Mouse (Mus musculus): ENCODE data around the gene Runx3. TPM values are rescaled to one million over a fixed set of nuclear protein-coding genes. Genes with fewer than 3 reads are reported as not detected.

The Runx3 gene
- polyA plus RNA-seq, 1 experiment from 2014 or later = not detected

DNA sequence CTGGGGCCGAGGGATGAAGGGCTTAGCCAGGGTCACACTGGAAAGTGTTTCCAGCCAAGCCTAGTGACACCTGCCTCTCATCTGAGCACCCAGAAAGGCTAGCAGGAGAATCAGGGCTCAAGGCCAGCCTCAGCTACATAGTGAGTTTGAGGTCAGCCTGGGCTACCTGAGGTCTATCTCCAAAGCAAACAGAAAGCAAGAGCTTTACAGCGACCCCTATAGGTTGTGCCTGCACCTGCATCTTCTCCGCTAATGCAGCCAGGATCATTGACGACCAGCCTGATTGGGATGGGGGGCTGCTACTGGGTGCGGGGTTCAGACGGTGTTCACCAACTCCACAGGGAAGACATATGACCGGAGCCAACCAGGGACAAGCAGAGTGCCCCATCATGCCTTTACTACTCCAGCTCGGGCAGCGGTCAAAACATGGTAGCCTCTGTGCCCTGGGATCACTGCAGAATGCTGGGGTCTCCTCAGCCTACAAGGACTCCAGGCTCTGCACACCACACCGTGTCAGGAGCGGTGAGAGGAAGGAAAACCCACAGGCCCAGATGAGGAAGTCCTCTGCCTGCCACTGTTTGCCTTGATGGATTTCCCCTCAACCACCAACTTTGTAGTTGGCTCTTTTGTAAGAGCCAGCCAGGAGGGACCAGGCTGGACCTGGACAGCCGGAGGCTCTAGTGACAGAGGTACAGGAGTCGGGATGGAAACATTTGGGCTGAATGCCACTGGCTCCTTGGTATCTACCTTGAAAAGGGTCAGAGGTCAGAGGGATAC lies 35.2 kb upstream of the Runx3 start:
- H3K4me3 ChIP-seq (ENCODE audit: low read length) = no peak overlapping the region
- H3K4me2 ChIP-seq (replicated peaks; ENCODE audit: low read depth, low read length) = no peak overlapping the region
- H3K9ac ChIP-seq (replicated peaks; ENCODE audit: low read length) = no peak overlapping the region
- no peaks in the 10 kb centered on the region for H3K4me1 ChIP-seq (ENCODE audit: insufficient read depth, low read length)
- 70% methylated on average over 13 of the region's 13 CpGs for WGBS
- no peak for ATAC-seq (ENCODE audit: low FRiP score, low TSS enrichment)
- H3K27ac ChIP-seq (ENCODE audit: low read length) = no peak overlapping the region
- H3K9me3 ChIP-seq (ENCODE audit: low read length) = no peaks in the 10 kb centered on the region
- no peaks in the 10 kb centered on the region for H3K36me3 ChIP-seq (ENCODE audit: insufficient read depth, low read length)
- H3K27me3 ChIP-seq (ENCODE audit: insufficient read depth, low read length) = no peaks in the 10 kb centered on the region

DNA sequence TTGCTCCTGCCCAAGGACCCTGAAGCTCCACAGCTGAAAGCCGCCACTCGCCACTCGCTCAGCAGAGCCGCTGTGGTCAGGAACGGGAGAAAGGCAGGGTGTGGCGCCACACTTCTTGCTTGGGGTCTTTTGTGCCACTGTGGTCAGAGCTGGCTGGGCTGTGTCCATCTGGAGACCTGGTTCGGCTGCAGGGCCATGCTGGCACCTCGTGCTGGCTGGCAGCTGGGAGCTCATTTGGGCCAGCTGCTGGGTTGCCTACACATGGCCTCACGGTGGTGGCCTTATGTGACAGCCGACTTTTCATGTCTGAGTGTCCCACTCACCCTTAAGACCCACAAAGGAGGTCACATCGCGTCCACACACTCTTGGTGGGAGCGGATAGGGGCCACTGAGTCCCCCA lies 29.8 kb upstream of the Runx3 start:
- no peaks in the 10 kb centered on the region for H3K9me3 ChIP-seq (ENCODE audit: low read length)
- H3K4me1 ChIP-seq (ENCODE audit: insufficient read depth, low read length) = no peaks in the 10 kb centered on the region
- no peak overlapping the region for H3K4me2 ChIP-seq (replicated peaks; ENCODE audit: low read depth, low read length)
- no peaks in the 10 kb centered on the region for H3K36me3 ChIP-seq (ENCODE audit: insufficient read depth, low read length)
- H3K27ac ChIP-seq (ENCODE audit: low read length) = no peak overlapping the region
- H3K9ac ChIP-seq (replicated peaks; ENCODE audit: low read length) = no peak overlapping the region
- no peaks in the 10 kb centered on the region for H3K27me3 ChIP-seq (ENCODE audit: insufficient read depth, low read length)
- H3K4me3 ChIP-seq (ENCODE audit: low read length) = no peak overlapping the region
- no peak for ATAC-seq (ENCODE audit: low FRiP score, low TSS enrichment)
- WGBS = 72% methylated on average over 13 of the region's 13 CpGs

DNA sequence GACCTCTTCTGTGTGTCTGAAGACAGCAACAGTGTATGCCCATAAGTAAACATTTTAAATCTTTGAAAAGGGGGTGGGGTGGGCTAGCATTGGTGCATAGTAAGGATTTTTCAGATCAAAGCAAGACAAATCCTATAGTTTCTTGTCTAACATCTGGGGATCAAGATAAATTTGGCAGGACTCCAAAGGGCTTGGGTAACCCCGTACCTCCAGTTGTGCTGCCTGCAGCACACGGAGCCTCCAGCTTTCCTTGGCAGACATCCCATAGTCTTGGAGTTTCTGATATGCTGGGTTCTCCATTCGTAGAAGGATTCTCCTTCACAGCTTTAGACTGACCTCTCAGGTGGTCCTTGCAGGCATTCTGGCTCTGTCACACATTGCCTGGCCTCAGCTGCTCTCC lies 27.6 kb upstream of the Runx3 start:
- Histone ChIP-seq H3K27me3 (ENCODE audit: insufficient read depth, low read length) (no peaks in the 10 kb centered on the region), H3K27ac (ENCODE audit: low read length) (no peak overlapping the region), H3K4me3 (ENCODE audit: low read length) (no peak overlapping the region), H3K4me2 (replicated peaks; ENCODE audit: low read depth, low read length) (no peak overlapping the region), H3K36me3 (ENCODE audit: insufficient read depth, low read length) (no peaks in the 10 kb centered on the region), H3K9me3 (ENCODE audit: low read length) (no peaks in the 10 kb centered on the region), H3K9ac (replicated peaks; ENCODE audit: low read length) (no peak overlapping the region), H3K4me1 (ENCODE audit: insufficient read depth, low read length) (no peaks in the 10 kb centered on the region)
- WGBS = 42% methylated on average over 3 of the region's 3 CpGs
- no peak for ATAC-seq (ENCODE audit: low FRiP score, low TSS enrichment)

DNA sequence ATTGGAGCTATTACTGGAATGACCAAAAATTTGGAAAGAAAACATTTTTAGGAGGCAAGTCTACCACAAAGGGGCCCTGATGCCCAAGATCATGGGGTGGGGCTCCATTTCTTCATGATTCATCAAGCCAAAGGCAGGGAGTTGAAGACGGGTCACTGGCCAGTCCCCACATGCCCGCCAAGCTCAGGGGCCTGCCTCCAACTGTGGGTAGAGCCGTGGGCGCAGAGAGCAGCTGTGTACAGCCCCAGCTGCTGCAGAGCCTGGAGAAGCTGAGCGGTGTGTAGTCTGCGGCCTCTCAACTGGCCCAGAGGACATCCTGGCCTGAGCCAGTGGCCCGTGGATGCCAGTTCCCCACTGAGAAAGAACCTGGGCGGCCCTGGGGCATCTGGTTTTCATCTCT lies 24.8 kb upstream of the Runx3 start:
- no peaks in the 10 kb centered on the region for H3K27me3 ChIP-seq (ENCODE audit: insufficient read depth, low read length)
- no peak overlapping the region for H3K9ac ChIP-seq (replicated peaks; ENCODE audit: low read length)
- H3K36me3 ChIP-seq (ENCODE audit: insufficient read depth, low read length) = no peaks in the 10 kb centered on the region
- no peaks in the 10 kb centered on the region for H3K9me3 ChIP-seq (ENCODE audit: low read length)
- no peak overlapping the region for H3K4me2 ChIP-seq (replicated peaks; ENCODE audit: low read depth, low read length)
- no peaks in the 10 kb centered on the region for H3K4me1 ChIP-seq (ENCODE audit: insufficient read depth, low read length)
- H3K4me3 ChIP-seq (ENCODE audit: low read length) = no peak overlapping the region
- ATAC-seq (ENCODE audit: low FRiP score, low TSS enrichment) = no peak
- WGBS = 75% methylated on average over 8 of the region's 8 CpGs
- no peak overlapping the region for H3K27ac ChIP-seq (ENCODE audit: low read length)

DNA sequence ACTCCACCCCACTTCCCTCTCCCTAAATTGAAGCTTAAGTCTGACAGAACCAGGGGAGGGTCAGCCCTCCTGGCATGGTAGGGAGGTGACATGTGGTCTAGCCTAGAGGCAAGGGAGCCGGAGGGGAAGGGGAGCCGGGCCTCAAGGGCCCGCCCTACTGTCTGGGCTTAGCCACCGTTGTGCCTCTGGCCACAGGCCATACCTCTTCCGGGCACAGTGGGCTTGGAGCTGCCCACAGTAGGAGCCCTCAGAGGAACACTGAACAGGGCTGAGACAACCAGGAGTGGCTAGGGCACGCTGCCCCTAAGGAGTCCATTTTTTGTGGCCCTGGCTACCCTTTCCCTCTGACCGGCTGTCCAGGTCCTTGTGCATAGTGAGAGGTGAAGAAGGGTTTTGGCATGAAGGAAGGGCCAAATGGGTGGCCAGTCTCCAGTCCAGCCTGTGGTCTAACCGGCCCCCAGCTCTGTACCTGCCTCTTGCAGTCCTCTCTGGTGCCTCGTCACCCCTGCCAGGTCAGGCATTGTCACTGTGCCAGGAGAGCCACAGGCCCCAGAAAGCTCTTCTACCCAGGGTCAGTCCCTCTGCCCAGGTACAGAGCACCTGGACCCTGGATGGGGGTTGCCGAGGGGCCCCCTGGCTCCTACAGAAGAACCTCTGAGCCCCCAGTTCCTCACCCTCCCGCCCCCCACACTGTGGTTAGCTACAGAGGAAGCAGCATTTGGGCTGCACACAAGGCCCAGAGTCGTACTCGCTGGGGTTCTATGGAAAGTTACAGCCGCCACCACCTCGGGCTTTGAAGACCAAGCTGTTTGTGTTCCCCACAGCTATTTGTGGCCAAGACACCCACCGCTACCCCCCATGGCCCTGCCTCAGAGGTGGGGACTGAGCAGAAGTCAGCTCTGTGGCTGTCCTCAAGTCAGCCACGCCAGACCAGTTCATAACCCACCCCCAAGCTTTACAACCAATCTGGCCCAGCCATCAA lies 22.3 kb upstream of the Runx3 start:
- no peaks in the 10 kb centered on the region for H3K4me1 ChIP-seq (ENCODE audit: insufficient read depth, low read length)
- no peaks in the 10 kb centered on the region for H3K9me3 ChIP-seq (ENCODE audit: low read length)
- H3K4me3 ChIP-seq (ENCODE audit: low read length) = no peak overlapping the region
- no peak overlapping the region for H3K9ac ChIP-seq (replicated peaks; ENCODE audit: low read length)
- H3K27me3 ChIP-seq (ENCODE audit: insufficient read depth, low read length) = no peaks in the 10 kb centered on the region
- H3K4me2 ChIP-seq (replicated peaks; ENCODE audit: low read depth, low read length) = no peak overlapping the region
- WGBS = 92% methylated on average over 15 of the region's 17 CpGs
- no peak overlapping the region for H3K27ac ChIP-seq (ENCODE audit: low read length)
- ATAC-seq (ENCODE audit: low FRiP score, low TSS enrichment) = no peak
- no peaks in the 10 kb centered on the region for H3K36me3 ChIP-seq (ENCODE audit: insufficient read depth, low read length)

DNA sequence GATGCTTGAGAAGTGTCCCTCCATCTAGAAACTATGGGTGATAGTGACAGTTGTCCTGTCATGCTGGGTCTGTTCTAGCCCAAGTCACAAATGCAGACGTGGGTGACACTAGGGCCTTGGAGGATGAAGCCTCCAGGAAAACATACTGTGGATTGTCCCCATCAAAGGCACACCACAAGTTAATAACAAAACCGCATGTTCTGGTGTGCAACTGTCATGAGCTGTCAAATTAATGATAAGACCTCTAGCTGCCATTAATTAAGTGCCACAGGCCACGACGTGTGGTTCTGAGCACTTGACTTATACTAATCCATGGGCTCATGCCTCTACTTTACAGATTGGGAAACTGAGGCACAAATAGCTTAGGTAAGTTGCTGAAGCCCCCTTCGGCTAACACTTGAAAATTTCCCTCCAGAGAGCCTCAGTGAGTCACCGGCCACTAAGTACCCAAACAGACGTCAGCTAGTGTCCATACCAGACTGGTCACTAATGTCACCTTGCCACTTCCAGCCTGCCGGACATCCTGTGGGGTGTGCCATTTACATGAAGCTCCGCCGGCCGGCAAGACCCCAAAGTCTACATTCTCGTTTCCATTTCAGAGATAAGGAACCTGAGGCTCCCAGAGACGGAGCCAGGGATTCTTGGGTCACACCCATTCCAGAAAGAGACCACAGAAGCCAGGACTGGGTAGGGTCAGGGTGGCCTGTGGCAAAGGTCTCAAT lies 18.3 kb upstream of the Runx3 start:
- Histone ChIP-seq H3K4me1 (ENCODE audit: insufficient read depth, low read length) (no peaks in the 10 kb centered on the region), H3K4me2 (replicated peaks; ENCODE audit: low read depth, low read length) (no peak overlapping the region), H3K27ac (ENCODE audit: low read length) (no peak overlapping the region), H3K9me3 (ENCODE audit: low read length) (no peaks in the 10 kb centered on the region; the same call in 1 of the 2 replicates), H3K27me3 (ENCODE audit: insufficient read depth, low read length) (no peaks in the 10 kb centered on the region), H3K36me3 (ENCODE audit: insufficient read depth, low read length) (no peaks in the 10 kb centered on the region), H3K9ac (replicated peaks; ENCODE audit: low read length) (no peak overlapping the region), H3K4me3 (ENCODE audit: low read length) (no peak overlapping the region)
- 72% methylated on average over 13 of the region's 13 CpGs for WGBS
- no peak for ATAC-seq (ENCODE audit: low FRiP score, low TSS enrichment)

DNA sequence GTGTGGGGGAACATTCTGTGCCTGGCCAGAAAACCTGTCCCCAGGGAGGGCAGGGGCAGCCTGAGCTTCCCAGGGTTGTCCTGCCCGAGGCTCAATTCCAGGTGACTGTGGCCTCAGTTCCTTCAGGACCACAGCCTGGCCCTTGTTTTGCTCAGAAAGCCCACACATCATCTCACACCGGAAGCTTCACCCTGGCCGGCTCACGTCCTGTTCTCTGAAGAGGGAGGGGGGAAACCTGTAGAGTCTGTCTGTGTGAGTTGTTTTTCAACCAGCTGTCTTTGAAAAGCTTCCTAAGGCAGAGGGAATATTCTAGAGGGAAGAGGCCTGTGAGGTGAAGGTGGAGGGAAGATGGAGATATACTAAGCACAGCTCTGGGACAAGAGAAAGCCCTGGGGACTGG lies 17.7 kb upstream of the Runx3 start:
- no peaks in the 10 kb centered on the region for H3K27me3 ChIP-seq (ENCODE audit: insufficient read depth, low read length)
- H3K4me3 ChIP-seq (ENCODE audit: low read length) = no peak overlapping the region
- no peak overlapping the region for H3K9ac ChIP-seq (replicated peaks; ENCODE audit: low read length)
- ATAC-seq (ENCODE audit: low FRiP score, low TSS enrichment) = no peak
- H3K27ac ChIP-seq (ENCODE audit: low read length) = no peak overlapping the region
- no peaks in the 10 kb centered on the region for H3K36me3 ChIP-seq (ENCODE audit: insufficient read depth, low read length)
- H3K9me3 ChIP-seq (ENCODE audit: low read length) = no peaks in the 10 kb centered on the region; the same call in 1 of the 2 replicates
- no peaks in the 10 kb centered on the region for H3K4me1 ChIP-seq (ENCODE audit: insufficient read depth, low read length)
- no peak overlapping the region for H3K4me2 ChIP-seq (replicated peaks; ENCODE audit: low read depth, low read length)
- 35% methylated on average over 4 of the region's 4 CpGs for WGBS

DNA sequence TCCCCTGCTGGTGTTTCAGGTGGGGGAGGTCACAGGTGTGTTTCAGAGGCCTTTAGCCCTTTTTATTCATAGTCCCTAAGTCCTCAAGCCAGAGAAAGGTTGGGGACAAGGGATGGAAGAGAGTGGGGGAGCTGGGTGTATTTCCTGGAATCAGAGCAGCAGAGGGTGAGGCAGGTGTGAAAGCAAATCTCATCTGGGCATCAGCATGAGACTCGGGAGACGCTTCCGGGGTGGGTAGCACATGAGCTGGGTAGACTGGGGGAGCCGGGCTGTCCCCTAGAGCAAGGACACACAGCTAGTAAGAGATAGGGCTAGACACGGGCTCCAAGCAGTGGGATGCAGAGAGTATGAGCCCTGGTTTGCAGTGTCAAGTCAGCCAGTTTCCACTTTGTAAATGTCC lies 16.7 kb upstream of the Runx3 start:
- Histone ChIP-seq H3K4me3 (ENCODE audit: low read length) (no peak overlapping the region), H3K36me3 (ENCODE audit: insufficient read depth, low read length) (no peaks in the 10 kb centered on the region), H3K9me3 (ENCODE audit: low read length) (no peaks in the 10 kb centered on the region; the same call in 1 of the 2 replicates), H3K4me1 (ENCODE audit: insufficient read depth, low read length) (no peaks in the 10 kb centered on the region), H3K9ac (replicated peaks; ENCODE audit: low read length) (no peak overlapping the region), H3K27me3 (ENCODE audit: insufficient read depth, low read length) (no peaks in the 10 kb centered on the region), H3K27ac (ENCODE audit: low read length) (no peak overlapping the region), H3K4me2 (replicated peaks; ENCODE audit: low read depth, low read length) (no peak overlapping the region)
- ATAC-seq (ENCODE audit: low FRiP score, low TSS enrichment) = no peak
- 50% methylated on average over 5 of the region's 5 CpGs for WGBS

DNA sequence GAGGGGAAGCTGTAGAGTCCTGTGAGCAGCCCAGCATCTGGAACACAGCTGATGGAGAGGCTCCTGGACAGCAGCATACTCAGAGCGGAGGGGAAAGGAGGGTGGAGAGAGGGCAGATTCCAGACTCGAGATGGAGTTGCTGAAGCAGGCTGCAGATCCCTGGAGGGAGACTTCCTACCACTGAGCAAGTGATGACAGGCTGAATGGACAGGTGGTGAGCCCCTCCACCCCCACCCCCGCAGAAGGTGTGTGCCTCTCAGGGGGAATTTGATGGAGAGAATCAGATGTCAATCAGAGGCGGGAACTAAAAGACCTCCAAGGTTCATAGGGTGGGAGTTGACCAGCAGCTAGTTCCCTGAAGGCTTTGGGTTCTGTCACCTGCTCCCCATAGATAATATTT lies 13.5 kb upstream of the Runx3 start:
- Histone ChIP-seq H3K36me3 (ENCODE audit: insufficient read depth, low read length) (no peaks in the 10 kb centered on the region), H3K27ac (ENCODE audit: low read length) (no peak overlapping the region), H3K9me3 (ENCODE audit: low read length) (peaks cover 1% of the 10 kb centered on the region), H3K4me2 (replicated peaks; ENCODE audit: low read depth, low read length) (no peak overlapping the region), H3K4me3 (ENCODE audit: low read length) (no peak overlapping the region), H3K4me1 (ENCODE audit: insufficient read depth, low read length) (no peaks in the 10 kb centered on the region), H3K27me3 (ENCODE audit: insufficient read depth, low read length) (no peaks in the 10 kb centered on the region), H3K9ac (replicated peaks; ENCODE audit: low read length) (no peak overlapping the region)
- no peak for ATAC-seq (ENCODE audit: low FRiP score, low TSS enrichment)
- WGBS = 55% methylated on average over 4 of the region's 4 CpGs

Measured in kidney, embryonic 16.5 days (tissue).